Mouse (Mus musculus) liver, embryonic 15.5 days (tissue): ENCODE measurements at regions not wholly inside any gene's neighbourhood (a gene's known extent, or its start where the extent isn't known, plus 50 kb on each side); places are given as distances from the start of the nearest gene placed in this dataset.

Experiments used
- ATAC-seq: fragments of 200-750 bp; cut with Nextera tagmentation; 2 replicates; pipeline ENCODE4 v1.8.0; 2017; ENCODE audit warnings: moderate number of reproducible peaks, mild to moderate bottlenecking, moderate library complexity; ENCODE audit not compliant: insufficient read depth
- H3K27ac ChIP-seq: fragments of 300-500 bp; sonication (generic); replicated peaks from 2 replicates; pipeline ENCODE4 v1.5.1; 2015; ENCODE audit warnings: mild to moderate bottlenecking, inconsistent platforms
- H3K27me3 ChIP-seq: fragments of 300-500 bp; sonication (generic); 2 replicates; pipeline ENCODE4 v1.6.1; 2015; ENCODE audit warnings: mild to moderate bottlenecking, inconsistent platforms
- H3K36me3 ChIP-seq: fragments of 300-500 bp; sonication (generic); replicated peaks from 2 replicates; pipeline ENCODE4 v1.6.1; 2015; ENCODE audit warnings: moderate library complexity, mild to moderate bottlenecking, inconsistent platforms
- H3K4me1 ChIP-seq: fragments of 300-500 bp; sonication (generic); replicated peaks from 2 replicates; pipeline ENCODE4 v1.6.1; 2015; ENCODE audit warnings: inconsistent platforms
- H3K4me2 ChIP-seq: fragments of 300-500 bp; sonication (generic); 2 replicates; pipeline ENCODE4 v1.6.1; 2015; ENCODE audit warnings: moderate library complexity, mild to moderate bottlenecking, inconsistent platforms
- H3K4me3 ChIP-seq: fragments of 300-500 bp; sonication (generic); replicated peaks from 2 replicates; pipeline ENCODE4 v1.5.1; 2015; ENCODE audit warnings: mild to moderate bottlenecking, inconsistent platforms
- H3K9ac ChIP-seq: fragments of 300-500 bp; sonication (generic); 2 replicates; pipeline ENCODE4 v1.6.1; 2015; ENCODE audit warnings: moderate library complexity, mild to moderate bottlenecking, inconsistent platforms
- H3K9me3 ChIP-seq: fragments of 300-500 bp; sonication (generic); replicated peaks from 2 replicates; pipeline ENCODE4 v1.6.1; 2016; ENCODE audit warnings: inconsistent platforms
- WGBS: fragments of 180-500 bp; shearing (Covaris S2); methylation state at CpG from one replicate; pipeline ENCODE4 v1.1.7; 2015; ENCODE audit warnings: mixed read lengths; ENCODE audit not compliant: insufficient replicate concordance; 5-methylcytosine and 5-hydroxymethylcytosine counted together

- Histone ChIP-seq H3K4me1 (no peaks in the 10 kb centered on the region), H3K9ac (no peak overlapping the region), H3K36me3 (no peaks in the 10 kb centered on the region), H3K27ac (no peak overlapping the region), H3K27me3 (no peaks in the 10 kb centered on the region), H3K4me3 (no peak overlapping the region), H3K9me3 (no peaks in the 10 kb centered on the region), H3K4me2 (no peak overlapping the region)
- WGBS: 54% methylated on average over 9 of the region's 9 CpGs
- no peak for ATAC-seq
Observed at GRCm38 (mm10) chr1:186909518-186910105, 57.6 kb upstream of the D1Pas1 start.

GRCm38 (mm10) chr1:186909073-186909472 lies 58.1 kb upstream of the D1Pas1 start:
- no peak for ATAC-seq
- H3K9me3 ChIP-seq: no peaks in the 10 kb centered on the region
- no peaks in the 10 kb centered on the region for H3K27me3 ChIP-seq
- H3K4me3 ChIP-seq: no peak overlapping the region
- no peaks in the 10 kb centered on the region for H3K36me3 ChIP-seq
- H3K4me1 ChIP-seq: no peaks in the 10 kb centered on the region
- 67% methylated on average over 9 of the region's 9 CpGs for WGBS
- no peak overlapping the region for H3K9ac ChIP-seq
- no peak overlapping the region for H3K4me2 ChIP-seq
- H3K27ac ChIP-seq: no peak overlapping the region

DNA sequence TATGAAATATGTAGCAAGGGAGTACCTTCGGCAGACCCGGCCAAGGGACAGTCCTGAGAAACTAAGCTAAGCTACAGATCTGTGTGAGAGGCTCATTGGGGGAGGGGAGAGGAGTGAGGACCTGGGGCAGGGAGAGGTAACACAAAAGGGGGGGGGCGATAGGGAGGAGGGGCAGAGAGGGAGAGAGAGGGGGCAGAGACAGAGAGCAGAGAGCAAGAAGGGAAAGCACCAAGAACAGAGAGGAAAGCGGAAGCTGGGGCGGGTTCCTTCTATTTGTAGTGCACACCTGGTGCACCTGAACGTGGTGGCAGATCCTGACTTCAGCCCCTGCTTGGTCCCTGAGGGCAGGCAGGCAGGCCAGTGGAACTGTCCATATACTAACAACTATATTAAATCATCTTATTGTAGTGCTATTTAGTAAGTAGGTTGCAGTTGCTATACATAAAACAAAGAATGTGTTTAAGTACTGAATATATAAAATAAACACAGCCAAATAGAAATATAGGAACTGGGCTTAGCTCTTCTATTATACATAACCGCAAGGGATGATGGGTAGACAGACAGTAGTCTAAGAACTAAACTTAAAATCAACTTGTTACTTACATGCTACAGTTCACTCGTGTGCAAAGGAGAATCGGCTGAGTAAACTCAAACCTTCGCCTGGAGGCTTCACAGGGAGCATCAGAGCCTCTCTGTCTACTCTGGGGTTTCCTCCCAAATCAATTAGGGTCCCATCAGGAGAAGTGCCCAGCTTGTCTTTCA lies 59.6 kb upstream of the D1Pas1 start:
- H3K4me1 ChIP-seq: no peaks in the 10 kb centered on the region
- no peak overlapping the region for H3K27ac ChIP-seq
- no peak overlapping the region for H3K4me2 ChIP-seq
- no peak overlapping the region for H3K4me3 ChIP-seq
- H3K9me3 ChIP-seq: no peaks in the 10 kb centered on the region
- no peak for ATAC-seq
- H3K36me3 ChIP-seq: no peaks in the 10 kb centered on the region
- WGBS: 69% methylated on average over 9 of the region's 10 CpGs
- no peaks in the 10 kb centered on the region for H3K27me3 ChIP-seq
- no peak overlapping the region for H3K9ac ChIP-seq

- Histone ChIP-seq H3K4me2 (no peak overlapping the region), H3K27me3 (no peaks in the 10 kb centered on the region), H3K27ac (no peak overlapping the region), H3K4me1 (no peaks in the 10 kb centered on the region), H3K4me3 (no peak overlapping the region), H3K36me3 (no peaks in the 10 kb centered on the region), H3K9me3 (no peaks in the 10 kb centered on the region), H3K9ac (no peak overlapping the region)
- no peak for ATAC-seq
- 61% methylated on average over 7 of the region's 7 CpGs for WGBS
Observed at GRCm38 (mm10) chr1:186905942-186906341, 61.3 kb upstream of the D1Pas1 start.

DNA sequence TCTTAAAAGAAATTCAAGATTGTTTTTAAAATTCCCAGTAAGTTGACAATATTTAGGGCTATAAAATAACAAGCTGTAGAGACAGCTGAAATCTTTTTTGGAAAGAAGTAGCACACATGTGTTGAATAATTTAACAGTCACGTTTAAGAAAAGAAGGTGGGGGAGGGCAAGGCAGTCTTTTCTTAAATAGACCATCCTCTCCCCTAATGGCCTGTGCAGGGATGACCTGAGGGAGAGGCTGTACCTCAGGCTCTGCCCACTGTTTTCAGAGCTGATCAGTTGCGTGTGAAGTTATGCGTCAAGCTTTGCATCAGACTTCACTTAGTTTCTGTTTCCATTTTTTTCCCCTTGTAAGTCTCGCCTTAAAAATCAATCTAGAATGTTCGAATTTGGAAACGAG lies 65.7 kb upstream of the D1Pas1 start:
- H3K36me3 ChIP-seq: no peaks in the 10 kb centered on the region
- H3K27me3 ChIP-seq: no peaks in the 10 kb centered on the region
- no peak overlapping the region for H3K27ac ChIP-seq
- H3K9ac ChIP-seq: no peak overlapping the region
- H3K4me3 ChIP-seq: no peak overlapping the region
- H3K9me3 ChIP-seq: no peaks in the 10 kb centered on the region
- 65% methylated on average over 6 of the region's 6 CpGs for WGBS
- no peak overlapping the region for H3K4me2 ChIP-seq
- no peaks in the 10 kb centered on the region for H3K4me1 ChIP-seq
- ATAC-seq: no peak

- no peak for ATAC-seq
- no peaks in the 10 kb centered on the region for H3K9me3 ChIP-seq
- 67% methylated on average over 8 of the region's 8 CpGs for WGBS
- no peaks in the 10 kb centered on the region for H3K27me3 ChIP-seq
- no peak overlapping the region for H3K4me3 ChIP-seq
- H3K27ac ChIP-seq: no peak overlapping the region
- no peak overlapping the region for H3K9ac ChIP-seq
- no peak overlapping the region for H3K4me2 ChIP-seq
- H3K4me1 ChIP-seq: no peaks in the 10 kb centered on the region
- no peaks in the 10 kb centered on the region for H3K36me3 ChIP-seq
Observed at GRCm38 (mm10) chr1:186898203-186898602, 69.0 kb upstream of the D1Pas1 start.

GRCm38 (mm10) chr1:186889584-186889852 lies 77.7 kb upstream of the D1Pas1 start:
- no peak overlapping the region for H3K9ac ChIP-seq
- no peaks in the 10 kb centered on the region for H3K27me3 ChIP-seq
- H3K4me1 ChIP-seq: no peaks in the 10 kb centered on the region
- H3K4me3 ChIP-seq: no peak overlapping the region
- 55% methylated on average over 5 of the region's 5 CpGs for WGBS
- ATAC-seq: no peak
- H3K9me3 ChIP-seq: no peaks in the 10 kb centered on the region
- no peak overlapping the region for H3K27ac ChIP-seq
- H3K36me3 ChIP-seq: no peaks in the 10 kb centered on the region
- H3K4me2 ChIP-seq: no peak overlapping the region

- H3K27me3 ChIP-seq: no peaks in the 10 kb centered on the region
- H3K4me1 ChIP-seq: no peaks in the 10 kb centered on the region
- ATAC-seq: no peak
- no peaks in the 10 kb centered on the region for H3K9me3 ChIP-seq
- no peaks in the 10 kb centered on the region for H3K36me3 ChIP-seq
- 55% methylated on average over 11 of the region's 11 CpGs for WGBS
- no peak overlapping the region for H3K4me2 ChIP-seq
- H3K27ac ChIP-seq: no peak overlapping the region
- no peak overlapping the region for H3K4me3 ChIP-seq
- H3K9ac ChIP-seq: no peak overlapping the region
Observed at GRCm38 (mm10) chr1:186888767-186889583, 78.2 kb upstream of the D1Pas1 start.

DNA sequence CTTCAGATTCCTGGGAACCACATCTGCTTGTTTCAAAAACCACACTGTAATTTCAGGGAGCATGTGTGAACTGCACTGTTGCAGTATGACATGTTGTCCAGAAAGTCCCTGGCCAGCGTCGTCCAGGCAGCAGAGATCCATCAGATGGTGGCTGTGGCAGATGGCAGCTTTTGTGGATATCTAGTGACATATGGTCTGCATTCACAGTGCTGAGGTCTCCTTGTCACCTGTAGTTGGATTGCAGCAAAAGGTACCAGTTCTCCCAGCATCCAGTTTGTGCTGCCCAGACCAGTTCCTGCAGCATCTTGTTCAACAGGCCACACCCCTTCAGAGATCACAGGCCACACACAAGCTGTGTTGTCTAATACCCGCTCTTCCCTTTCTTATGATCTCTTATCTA lies 80.1 kb upstream of the D1Pas1 start:
- WGBS: 62% methylated on average over 3 of the region's 3 CpGs
- H3K9me3 ChIP-seq: no peaks in the 10 kb centered on the region
- no peaks in the 10 kb centered on the region for H3K4me1 ChIP-seq
- H3K4me3 ChIP-seq: no peak overlapping the region
- H3K9ac ChIP-seq: no peak overlapping the region
- no peaks in the 10 kb centered on the region for H3K27me3 ChIP-seq
- no peak overlapping the region for H3K4me2 ChIP-seq
- H3K27ac ChIP-seq: no peak overlapping the region
- no peaks in the 10 kb centered on the region for H3K36me3 ChIP-seq
- ATAC-seq: no peak

DNA sequence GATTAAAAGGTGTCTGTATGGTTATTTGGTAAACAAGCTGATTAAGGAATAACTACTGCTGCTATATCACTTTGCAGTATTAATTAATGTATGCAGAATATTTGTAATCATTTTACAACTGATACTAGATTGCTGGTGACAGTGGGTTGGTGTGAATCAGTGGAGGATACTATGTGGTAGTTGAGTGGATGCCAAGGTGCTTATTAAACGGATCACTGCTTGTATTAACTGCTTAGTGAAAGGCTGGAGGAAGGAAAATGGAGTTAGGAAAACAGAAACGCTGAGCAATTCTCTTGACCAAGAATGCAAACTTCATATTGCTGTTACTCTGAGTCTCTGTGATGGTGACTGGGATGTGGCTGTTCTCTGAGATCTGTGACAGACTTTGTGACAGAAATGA lies 86.8 kb upstream of the D1Pas1 start:
- Histone ChIP-seq H3K9ac (no peak overlapping the region), H3K27ac (no peak overlapping the region), H3K36me3 (no peaks in the 10 kb centered on the region), H3K4me3 (no peak overlapping the region), H3K4me1 (no peaks in the 10 kb centered on the region), H3K9me3 (no peaks in the 10 kb centered on the region), H3K27me3 (no peaks in the 10 kb centered on the region), H3K4me2 (no peak overlapping the region)
- 43% methylated on average over 2 of the region's 2 CpGs for WGBS
- ATAC-seq: no peak

DNA sequence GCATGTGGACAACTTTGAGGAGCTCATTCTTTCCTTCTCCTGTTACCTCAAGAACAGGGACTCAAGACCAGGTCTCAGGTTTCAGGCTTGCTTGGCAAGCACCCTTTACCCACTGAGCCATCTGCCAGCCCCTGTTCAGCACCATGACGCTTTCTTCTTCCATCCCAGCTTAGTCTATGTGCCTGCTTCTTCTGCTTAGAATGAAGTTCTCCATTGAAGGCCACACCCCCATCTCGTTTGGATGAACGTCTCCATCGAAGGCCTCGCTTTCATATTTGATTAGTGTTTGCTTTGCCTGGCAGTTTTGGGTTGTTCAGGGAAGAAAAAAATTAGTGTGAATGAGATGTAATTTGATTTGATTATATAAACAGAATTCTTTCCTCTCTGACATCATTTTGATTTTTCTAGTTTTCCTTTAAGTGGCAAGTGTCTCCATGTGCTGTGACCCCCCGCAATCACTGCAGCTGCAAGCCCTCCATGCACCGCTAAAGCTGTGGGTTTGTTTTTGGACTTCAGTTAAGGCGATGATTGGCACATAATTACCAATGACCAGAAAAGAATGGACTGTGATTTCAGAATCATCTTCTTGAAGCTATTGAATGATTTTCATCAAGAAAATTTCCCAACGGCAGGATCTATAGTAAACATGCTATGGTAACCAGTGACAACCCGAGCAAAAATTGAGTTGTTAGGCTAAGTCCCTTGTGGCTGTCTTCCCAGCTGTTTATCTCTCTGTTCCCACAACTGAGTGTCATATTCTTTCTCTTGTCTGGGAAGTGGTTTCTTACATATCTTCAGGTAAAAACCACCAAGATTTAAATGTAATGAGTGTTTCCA lies 106.4 kb upstream of the D1Pas1 start:
- Histone ChIP-seq H3K4me2 (no peak overlapping the region), H3K36me3 (no peaks in the 10 kb centered on the region), H3K9me3 (no peaks in the 10 kb centered on the region), H3K4me1 (no peaks in the 10 kb centered on the region), H3K9ac (no peak overlapping the region), H3K27ac (no peak overlapping the region), H3K4me3 (no peak overlapping the region), H3K27me3 (no peaks in the 10 kb centered on the region)
- ATAC-seq: no peak
- WGBS: 66% methylated on average over 10 of the region's 10 CpGs
